Mouse (Mus musculus) stomach, postnatal 0 days (tissue): ENCODE data around the gene 1810055G02Rik.

Experiments used
- CTCF ChIP-seq: IDR thresholded peaks from 2 replicates; pipeline ENCODE4 v1.5.1; 2016; ENCODE audit warnings: antibody characterized with exemption, low read depth, mild to moderate bottlenecking, moderate library complexity
- EP300 ChIP-seq: optimal IDR thresholded peaks from 2 replicates; pipeline ENCODE3; 2016; ENCODE audit warnings: antibody characterized with exemption

- TF ChIP-seq CTCF: no peak
- no peak for TF ChIP-seq EP300
Measured at GRCm38 (mm10) chr19:3695471-3695870, 12.6 kb upstream of the 1810055G02Rik start.
